Mouse (Mus musculus) layer of hippocampus, adult 6 months (tissue): ENCODE results near the gene Gm3115. TPM values are rescaled to one million over a fixed set of nuclear protein-coding genes. Genes with fewer than 3 reads are reported as not detected.

Source experiments
- long read RNA-seq, 2 experiments: library from polyadenylated mRNA; unstranded; transcript quantifications; one replicate each; pipeline ENCODE4 v2.0.0; 2019 to 2020
- polyA plus RNA-seq: library from polyadenylated mRNA; unstranded; fragments of <200 nt; fragmentation: Nextera tagmentation; gene quantifications from 2 replicates; pipeline ENCODE4 v1.2.3, GENCODE M21; 2021

Gene Gm3115
- polyA plus RNA-seq: not detected in 2 replicates
- long read RNA-seq, experiment 1: 0 reads
- long read RNA-seq, experiment 2: 0 reads

GRCm38 (mm10) chr14:4083820-4084219, at the start of gene Gm3115:
Gene Gm3115 (plus strand): TSS chr14:4084120.

GRCm38 (mm10) chr14:4110426-4110825, 26.5 kb downstream of the Gm3115 start, which contains the start of gene Gm8108:
Gene Gm8108 (plus strand): TSS chr14:4110526.

Other genes with a start within 250 kb of the Gm3115 start
- 0.10 TPM in 1 of 2 replicates, not detected in the other for gene Gm3033, start 237.9 kb upstream of the Gm3115 start, polyA plus RNA-seq
- not detected in 2 replicates for gene Gm2916, start 199.9 kb upstream of the Gm3115 start, polyA plus RNA-seq
- not detected in 2 replicates for gene Gm3029, start 152.4 kb upstream of the Gm3115 start, polyA plus RNA-seq
- gene Gm3095, start 120.6 kb upstream of the Gm3115 start, polyA plus RNA-seq: not detected in 2 replicates
- gene Gm3099, start 85.7 kb upstream of the Gm3115 start, polyA plus RNA-seq: not detected in 2 replicates
- gene Gm5796, start 60.2 kb upstream of the Gm3115 start, polyA plus RNA-seq: 0.14 and 0.20 TPM in 2 replicates
- gene Gm8108, start 26.4 kb downstream of the Gm3115 start, polyA plus RNA-seq: 0.30 TPM in 1 of 2 replicates, not detected in the other
- gene Gm3127, start 80.9 kb downstream of the Gm3115 start, polyA plus RNA-seq: not detected in 2 replicates
- 1.5 TPM in 2 replicates for gene Gm2974, start 98.5 kb downstream of the Gm3115 start, polyA plus RNA-seq
- gene Gm3138, start 165.5 kb downstream of the Gm3115 start, polyA plus RNA-seq: not detected in 2 replicates
- gene Gm3149, start 233.2 kb downstream of the Gm3115 start, polyA plus RNA-seq: not detected in 2 replicates